Comparison of ENCODE assay signal across 8 mouse cellular contexts in genomic region chr17:74994582-74994893, GRCm38 (mm10). TPM values are rescaled to one million over a fixed set of nuclear protein-coding genes. Genes with fewer than 3 reads are reported as not detected.
DNase-seq lines count a peak whose midpoint lies in the region; ATAC-seq and TF ChIP-seq lines count a peak whose summit lies in the region.

No protein-coding gene starts in this region.

- H3K4me3 ChIP-seq in embryonic facial prominence, embryonic 14.5 days (ENCODE audit: low read depth, low read length), result peak overlapping the region; percentile 35
- no peak overlapping the region for H3K4me3 ChIP-seq in hindbrain, embryonic 11.5 days (ENCODE audit: low read depth, low read length)
- peak overlapping the region; percentile 17 for H3K4me3 ChIP-seq in midbrain, embryonic 11.5 days (ENCODE audit: low read depth, low read length)

- peaks cover 8% of the 10 kb centered on the region; the same call in 1 of the 2 replicates for H3K9me3 ChIP-seq in embryonic facial prominence, embryonic 14.5 days (ENCODE audit: control insufficient read depth, low read length)
- no peaks in the 10 kb centered on the region for H3K9me3 ChIP-seq in hindbrain, embryonic 11.5 days (ENCODE audit: control insufficient read depth, low read length)
- no peaks in the 10 kb centered on the region for H3K9me3 ChIP-seq in midbrain, embryonic 11.5 days (ENCODE audit: control insufficient read depth, low read length)

- no peak for TF ChIP-seq CTCF in brain, embryonic 14.5 days (IDR thresholded peaks at IDR 0.05; ENCODE audit: borderline replicate concordance, extremely low read depth, insufficient read depth, insufficient read length)

- H3K27me3 ChIP-seq in embryonic facial prominence, embryonic 14.5 days (replicated peaks; ENCODE audit: control insufficient read depth, insufficient read depth, low read length), result no peaks in the 10 kb centered on the region
- no peaks in the 10 kb centered on the region for H3K27me3 ChIP-seq in hindbrain, embryonic 11.5 days (ENCODE audit: control insufficient read depth, insufficient read depth, low read length)
- no peaks in the 10 kb centered on the region for H3K27me3 ChIP-seq in midbrain, embryonic 11.5 days (ENCODE audit: control insufficient read depth, insufficient read depth, low read length)

- no peak for TF ChIP-seq POLR2A in brain, embryonic 14.5 days (IDR thresholded peaks at IDR 0.05; ENCODE audit: borderline replicate concordance, extremely low read depth, insufficient read depth, insufficient read length, poor library complexity, severe bottlenecking)

- H3K36me3 ChIP-seq in embryonic facial prominence, embryonic 14.5 days (ENCODE audit: control insufficient read depth, insufficient read depth, low read length), result no peaks in the 10 kb centered on the region
- no peaks in the 10 kb centered on the region for H3K36me3 ChIP-seq in hindbrain, embryonic 11.5 days (ENCODE audit: control insufficient read depth, insufficient read depth, low read length)
- H3K36me3 ChIP-seq in midbrain, embryonic 11.5 days (ENCODE audit: control insufficient read depth, insufficient read depth, low read length), result no peaks in the 10 kb centered on the region

- H3K4me1 ChIP-seq in embryonic facial prominence, embryonic 14.5 days (ENCODE audit: control insufficient read depth, insufficient read depth, low read length), result peaks cover 18% of the 10 kb centered on the region
- no peaks in the 10 kb centered on the region for H3K4me1 ChIP-seq in hindbrain, embryonic 11.5 days (replicated peaks; ENCODE audit: control insufficient read depth, insufficient read depth, low read length)
- H3K4me1 ChIP-seq in midbrain, embryonic 11.5 days (ENCODE audit: control insufficient read depth, insufficient read depth, low read length), result peaks cover 14% of the 10 kb centered on the region; the same call in 1 of the 2 replicates

- 1% methylated on average over 4 of the region's 4 CpGs for WGBS in embryonic facial prominence, embryonic 14.5 days
- WGBS in hindbrain, embryonic 11.5 days, result 2% methylated on average over 4 of the region's 4 CpGs
- 0% methylated on average over 4 of the region's 4 CpGs for WGBS in midbrain, embryonic 11.5 days

- peak; percentile 31 for DNase-seq in brain, embryonic 14.5 days (ENCODE audit: low read depth)
- no peak for DNase-seq in embryonic facial prominence, embryonic 14.5 days (ENCODE audit: low spot score)
- DNase-seq in hindbrain, embryonic 11.5 days (ENCODE audit: low spot score), result peak; percentile 55
- peak; percentile 95 for DNase-seq in midbrain, embryonic 11.5 days (ENCODE audit: low spot score, missing footprints)
- no peak for DNase-seq in cerebellum, postnatal 25 days
- no peak for DNase-seq in frontal cortex, postnatal 25 days (ENCODE audit: low spot score in 2 of 2)
- DNase-seq in cerebellum, postnatal 14 days, result no peak

- H3K9ac ChIP-seq in embryonic facial prominence, embryonic 14.5 days (ENCODE audit: low read depth, low read length), result peak overlapping the region; percentile 51
- H3K9ac ChIP-seq in hindbrain, embryonic 11.5 days (ENCODE audit: low read depth, low read length), result no peak overlapping the region
- H3K9ac ChIP-seq in midbrain, embryonic 11.5 days (ENCODE audit: low read length), result peak overlapping the region; percentile 51

- H3K4me2 ChIP-seq in embryonic facial prominence, embryonic 14.5 days (ENCODE audit: low read depth, low read length), result peak overlapping the region; percentile 62
- peak overlapping the region; percentile 40 for H3K4me2 ChIP-seq in hindbrain, embryonic 11.5 days (replicated peaks; ENCODE audit: low read depth, low read length)
- H3K4me2 ChIP-seq in midbrain, embryonic 11.5 days, result peak overlapping the region; percentile 39

- peak overlapping the region; percentile 86 for H3K27ac ChIP-seq in embryonic facial prominence, embryonic 14.5 days (replicated peaks; ENCODE audit: low read depth, low read length)
- 0 out of 2 replicates have a peak overlapping the region, but pooled peaks have one; percentile 1 for H3K27ac ChIP-seq in hindbrain, embryonic 11.5 days (ENCODE audit: low read depth, low read length)
- H3K27ac ChIP-seq in midbrain, embryonic 11.5 days (ENCODE audit: low read depth, low read length), result no peak overlapping the region; the same call in 1 of the 2 replicates

- ATAC-seq in embryonic facial prominence, embryonic 14.5 days (ENCODE audit: low read depth), result peak; percentile 70
- no peak; the same call in 1 of the 2 replicates for ATAC-seq in hindbrain, embryonic 11.5 days (ENCODE audit: low FRiP score)
- ATAC-seq in midbrain, embryonic 11.5 days (ENCODE audit: low FRiP score), result peak; percentile 54
- no peak; the same call in 1 of the 2 replicates for ATAC-seq in granulocyte monocyte progenitor cell, adult 5-6 weeks (replicated peaks; ENCODE audit: poor library complexity, severe bottlenecking)

RNA-seq across cellular contexts. Expression of gene Ltbp1, which starts 10.8 kb away (rescaled TPM):
- 4.1 and 4.2 TPM in 2 replicates for polyA plus RNA-seq in brain, embryonic 14.5 days (2012; rRNA removed)
- polyA plus RNA-seq in embryonic facial prominence, embryonic 14.5 days (2014; fragmentation: Nextera tagmentation; extraction: Ambion mirVana), result 53.9 and 60.7 TPM in 2 replicates
- 5.5 and 5.7 TPM in 2 replicates for polyA plus RNA-seq in hindbrain, embryonic 11.5 days (2014; fragmentation: Nextera tagmentation; extraction: Ambion mirVana)
- polyA plus RNA-seq in midbrain, embryonic 11.5 days (2014; fragmentation: Nextera tagmentation; extraction: Ambion mirVana), result 5.5 and 6.2 TPM in 2 replicates
- total RNA-seq in granulocyte monocyte progenitor cell, adult 5-6 weeks (2014; fragmentation: Nextera tagmentation), result not detected in 2 replicates
- not detected in 2 replicates for total RNA-seq in granulocyte monocyte progenitor cell, adult 5-6 weeks (2017)

Comparison
In these comparisons a context has a peak if more than half of its experiments do, and no peak if none do; other contexts are left out.
1. DNase-seq: peak in brain, embryonic 14.5 days (single experiment), hindbrain, embryonic 11.5 days (single experiment) and midbrain, embryonic 11.5 days (single experiment); none in embryonic facial prominence, embryonic 14.5 days (single experiment), cerebellum, postnatal 25 days (0 of 2), frontal cortex, postnatal 25 days (0 of 2) and cerebellum, postnatal 14 days (0 of 2).
2. ATAC-seq: peak in embryonic facial prominence, embryonic 14.5 days (single experiment) and midbrain, embryonic 11.5 days (single experiment); none in hindbrain, embryonic 11.5 days (single experiment) and granulocyte monocyte progenitor cell, adult 5-6 weeks (single experiment).
3. Peak in every context shown above with its lines, with median percentiles within 50 percentile points of each other: H3K4me2 ChIP-seq.